Mouse (Mus musculus) layer of hippocampus, postnatal 25 days (tissue): ENCODE data around the gene Nphp4. TPM values are rescaled to one million over a fixed set of nuclear protein-coding genes. Genes with fewer than 3 reads are reported as not detected.

ENCODE experiments used
- DNase-seq, 2 experiments: peaks; one replicate each; pipeline ENCODE4 v3.0.0; 2022; ENCODE audit warnings: mixed read lengths in 2 of 2, low spot score in 1 of 2; ENCODE audit errors: extremely low spot score in 1 of 2
- total RNA-seq, 2 experiments: library from RNA; stranded (reverse); gene quantifications; 2 replicates each; pipeline ENCODE4 v1.2.3; 2021

The Nphp4 gene
- total RNA-seq, 2 experiments from 2014 or later, result 21.7 to 27.5 TPM

GRCm38 (mm10) chr4:152477466-152478223, 1.1 kb downstream of the Nphp4 start, which contains the start of gene Kcnab2:
Gene Kcnab2 (minus strand): TSS chr4:152477871.
- DNase-seq, result peak; percentile 99 to 100

- DNase-seq, result no peak
Observed at GRCm38 (mm10) chr4:152478224-152478567, 1.7 kb downstream of the Nphp4 start.

- no peak for DNase-seq
Observed at GRCm38 (mm10) chr4:152480426-152480825, 3.9 kb downstream of the Nphp4 start.

- DNase-seq, result no peak
Observed at GRCm38 (mm10) chr4:152488046-152488445, 11.5 kb downstream of the Nphp4 start.

GRCm38 (mm10) chr4:152490311-152490710, 13.8 kb downstream of the Nphp4 start:
- DNase-seq, result no peak

GRCm38 (mm10) chr4:152491250-152491899, 14.9 kb downstream of the Nphp4 start:
- DNase-seq, result peak; percentile 77 to 95

- no peak for DNase-seq
Observed at GRCm38 (mm10) chr4:152494360-152494879, 17.9 kb downstream of the Nphp4 start.

- DNase-seq, result no peak
Observed at GRCm38 (mm10) chr4:152512221-152512925, 35.9 kb downstream of the Nphp4 start.

- no peak for DNase-seq
Observed at GRCm38 (mm10) chr4:152514884-152515283, 38.4 kb downstream of the Nphp4 start.

GRCm38 (mm10) chr4:152519106-152519505, 42.6 kb downstream of the Nphp4 start:
- no peak for DNase-seq

- DNase-seq, result peak; percentile 56 to 77
Observed at GRCm38 (mm10) chr4:152520083-152520482, 43.6 kb downstream of the Nphp4 start.

GRCm38 (mm10) chr4:152532872-152533271, 56.4 kb downstream of the Nphp4 start:
- DNase-seq, result no peak

GRCm38 (mm10) chr4:152539756-152540155, 63.2 kb downstream of the Nphp4 start:
- DNase-seq, result no peak

- DNase-seq, result no peak
Observed at GRCm38 (mm10) chr4:152541172-152541571, 64.7 kb downstream of the Nphp4 start.

- DNase-seq, result no peak
Observed at GRCm38 (mm10) chr4:152542447-152542846, 65.9 kb downstream of the Nphp4 start.

GRCm38 (mm10) chr4:152546481-152546880, 70.0 kb downstream of the Nphp4 start:
- DNase-seq, result no peak

GRCm38 (mm10) chr4:152547886-152548663, 71.6 kb downstream of the Nphp4 start:
- no peak for DNase-seq

- DNase-seq, result no peak
Observed at GRCm38 (mm10) chr4:152549507-152550202, 73.1 kb downstream of the Nphp4 start.

GRCm38 (mm10) chr4:152550203-152550549, 73.7 kb downstream of the Nphp4 start:
- no peak for DNase-seq
